16 mouse cellular contexts compared by ENCODE assay signal in genomic region chr1:132348401-132348800, GRCm38 (mm10). TPM values are rescaled to one million over a fixed set of nuclear protein-coding genes. Genes with fewer than 3 reads are reported as not detected.
A peak's percentile ranks its signal among the peaks of the same experiment; 100 is the strongest.
DNase-seq lines count a peak whose midpoint lies in the region; ATAC-seq lines count a peak whose summit lies in the region.
"Had no signal": no experiment of that assay in that cellular context is flagged by ENCODE, and none has a peak within 500 bp of the region (broad histone marks: within the 10 kb centered on the region; RNA-seq: fewer than 3 reads in every experiment).

No protein-coding gene starts in this region.

- no peak overlapping the region for H3K4me2 ChIP-seq in forebrain, embryonic 12.5 days
- H3K4me2 ChIP-seq in hindbrain, embryonic 11.5 days (replicated peaks; ENCODE audit: low read depth, low read length) = no peak overlapping the region
- H3K4me2 ChIP-seq: embryonic facial prominence, embryonic 12.5 days had no signal

- 90% methylated on average over 5 of the region's 5 CpGs for WGBS in forebrain, embryonic 10.5 days
- 84% methylated on average over 5 of the region's 5 CpGs for WGBS in forebrain, embryonic 12.5 days
- WGBS in hindbrain, embryonic 10.5 days = 89% methylated on average over 5 of the region's 5 CpGs
- WGBS in hindbrain, embryonic 11.5 days = 88% methylated on average over 5 of the region's 5 CpGs

- DNase-seq in forebrain, embryonic 10.5 days (ENCODE audit: extremely low spot score, low spot score) = no peak
- DNase-seq in hindbrain, embryonic 10.5 days (ENCODE audit: low spot score) = no peak
- DNase-seq in hindbrain, embryonic 11.5 days (ENCODE audit: low spot score) = no peak
- DNase-seq: adrenal gland, postnatal 10 days; adrenal gland, postnatal 25 days; cerebellum, adult 11 months; cerebellum, adult 8-10 months; cerebellum, adult 9-11 months; cerebellum, postnatal 14 days; cerebellum, postnatal 36 days; embryo, embryonic 11 days had no signal

- peak overlapping the region; percentile 51; the same call in 1 of the 2 replicates for H3K27ac ChIP-seq in forebrain, embryonic 10.5 days
- no peak overlapping the region for H3K27ac ChIP-seq in forebrain, embryonic 12.5 days
- peak overlapping the region; percentile 13; the same call in 1 of the 2 replicates for H3K27ac ChIP-seq in hindbrain, embryonic 10.5 days
- no peak overlapping the region for H3K27ac ChIP-seq in hindbrain, embryonic 11.5 days (ENCODE audit: low read depth, low read length)
- H3K27ac ChIP-seq: embryonic facial prominence, embryonic 12.5 days had no signal

- H3K27me3 ChIP-seq in forebrain, embryonic 10.5 days (ENCODE audit: poor library complexity, severe bottlenecking) = no peaks in the 10 kb centered on the region
- no peaks in the 10 kb centered on the region for H3K27me3 ChIP-seq in forebrain, embryonic 12.5 days
- H3K27me3 ChIP-seq in hindbrain, embryonic 10.5 days (ENCODE audit: insufficient read depth, poor library complexity, severe bottlenecking) = no peaks in the 10 kb centered on the region
- H3K27me3 ChIP-seq in hindbrain, embryonic 11.5 days (ENCODE audit: control insufficient read depth, insufficient read depth, low read length) = no peaks in the 10 kb centered on the region
- H3K27me3 ChIP-seq: embryonic facial prominence, embryonic 12.5 days had no signal

- ATAC-seq in forebrain, embryonic 12.5 days (ENCODE audit: low FRiP score) = no peak
- ATAC-seq in hindbrain, embryonic 11.5 days (ENCODE audit: low FRiP score) = no peak
- ATAC-seq: forebrain, embryonic 14.5 days; forebrain, embryonic 16.5 days had no signal

- peaks cover 6% of the 10 kb centered on the region; the same call in 1 of the 2 replicates for H3K9me3 ChIP-seq in forebrain, embryonic 10.5 days
- H3K9me3 ChIP-seq in forebrain, embryonic 12.5 days = 0 out of 2 replicates have a peak, but pooled peaks cover 4% of the 10 kb centered on the region
- peaks cover 5% of the 10 kb centered on the region for H3K9me3 ChIP-seq in hindbrain, embryonic 10.5 days
- no peaks in the 10 kb centered on the region for H3K9me3 ChIP-seq in hindbrain, embryonic 11.5 days (ENCODE audit: control insufficient read depth, low read length)
- H3K9me3 ChIP-seq: embryonic facial prominence, embryonic 12.5 days had no signal

- peaks cover 4% of the 10 kb centered on the region; the same call in 1 of the 2 replicates for H3K4me1 ChIP-seq in forebrain, embryonic 10.5 days
- no peaks in the 10 kb centered on the region for H3K4me1 ChIP-seq in forebrain, embryonic 12.5 days
- H3K4me1 ChIP-seq in hindbrain, embryonic 10.5 days (replicated peaks) = peaks cover 16% of the 10 kb centered on the region
- no peaks in the 10 kb centered on the region for H3K4me1 ChIP-seq in hindbrain, embryonic 11.5 days (replicated peaks; ENCODE audit: control insufficient read depth, insufficient read depth, low read length)
- H3K4me1 ChIP-seq: embryonic facial prominence, embryonic 12.5 days had no signal

- no peak overlapping the region for H3K9ac ChIP-seq in forebrain, embryonic 12.5 days
- no peak overlapping the region for H3K9ac ChIP-seq in hindbrain, embryonic 11.5 days (ENCODE audit: low read depth, low read length)
- H3K9ac ChIP-seq: embryonic facial prominence, embryonic 12.5 days had no signal

- H3K36me3 ChIP-seq in forebrain, embryonic 10.5 days (replicated peaks) = 0 out of 2 replicates have a peak, but pooled peaks cover 3% of the 10 kb centered on the region
- no peaks in the 10 kb centered on the region for H3K36me3 ChIP-seq in forebrain, embryonic 12.5 days (replicated peaks)
- no peaks in the 10 kb centered on the region for H3K36me3 ChIP-seq in hindbrain, embryonic 10.5 days
- H3K36me3 ChIP-seq in hindbrain, embryonic 11.5 days (ENCODE audit: control insufficient read depth, insufficient read depth, low read length) = no peaks in the 10 kb centered on the region
- H3K36me3 ChIP-seq: embryonic facial prominence, embryonic 12.5 days had no signal

- no peak overlapping the region for H3K4me3 ChIP-seq in forebrain, embryonic 10.5 days
- H3K4me3 ChIP-seq in forebrain, embryonic 12.5 days (replicated peaks) = no peak overlapping the region
- no peak overlapping the region for H3K4me3 ChIP-seq in hindbrain, embryonic 10.5 days
- no peak overlapping the region for H3K4me3 ChIP-seq in hindbrain, embryonic 11.5 days (ENCODE audit: low read depth, low read length)
- H3K4me3 ChIP-seq: embryonic facial prominence, embryonic 12.5 days; erythroblast, embryonic 14.5 days had no signal

RNA-seq across cellular contexts. Expression of gene Nuak2, which starts 32.5 kb away (rescaled TPM):
- 49.9 TPM in 2 replicates for polyA plus RNA-seq in forebrain, embryonic 10.5 days (2016; fragmentation: Nextera tagmentation; extraction: Ambion mirVana)
- polyA plus RNA-seq in forebrain, embryonic 12.5 days (2016; fragmentation: Nextera tagmentation; extraction: Ambion mirVana) = 49.9 and 54.0 TPM in 2 replicates
- polyA plus RNA-seq in hindbrain, embryonic 10.5 days (2016; fragmentation: Nextera tagmentation; extraction: Ambion mirVana) = 42.3 and 44.4 TPM in 2 replicates
- polyA plus RNA-seq in hindbrain, embryonic 11.5 days (2014; fragmentation: Nextera tagmentation; extraction: Ambion mirVana) = 33.1 and 39.3 TPM in 2 replicates
- polyA plus RNA-seq: erythroblast, embryonic 14.5 days had no signal

RNA-seq across cellular contexts. Expression of gene Tmcc2, which starts 42.7 kb away (rescaled TPM):
- 7.9 and 8.8 TPM in 2 replicates for polyA plus RNA-seq in forebrain, embryonic 10.5 days (2016; fragmentation: Nextera tagmentation; extraction: Ambion mirVana)
- polyA plus RNA-seq in forebrain, embryonic 12.5 days (2016; fragmentation: Nextera tagmentation; extraction: Ambion mirVana) = 24.0 and 26.9 TPM in 2 replicates
- 15.1 and 18.7 TPM in 2 replicates for polyA plus RNA-seq in hindbrain, embryonic 10.5 days (2016; fragmentation: Nextera tagmentation; extraction: Ambion mirVana)
- polyA plus RNA-seq in hindbrain, embryonic 11.5 days (2014; fragmentation: Nextera tagmentation; extraction: Ambion mirVana) = 12.0 and 14.1 TPM in 2 replicates

RNA-seq across cellular contexts. Expression of gene Klhdc8a, which starts 50.0 kb away (rescaled TPM):
- polyA plus RNA-seq in forebrain, embryonic 10.5 days (2016; fragmentation: Nextera tagmentation; extraction: Ambion mirVana) = 0.30 and 0.33 TPM in 2 replicates
- 1.7 TPM in 2 replicates for polyA plus RNA-seq in forebrain, embryonic 12.5 days (2016; fragmentation: Nextera tagmentation; extraction: Ambion mirVana)
- 1.0 and 3.5 TPM in 2 replicates for polyA plus RNA-seq in hindbrain, embryonic 10.5 days (2016; fragmentation: Nextera tagmentation; extraction: Ambion mirVana)
- polyA plus RNA-seq in hindbrain, embryonic 11.5 days (2014; fragmentation: Nextera tagmentation; extraction: Ambion mirVana) = 2.9 and 3.0 TPM in 2 replicates
- polyA plus RNA-seq: erythroblast, embryonic 14.5 days had no signal

Comparison
In these comparisons a context has a peak if more than half of its experiments do, and no peak if none do; other contexts are left out.
1. H3K27ac ChIP-seq: peak in forebrain, embryonic 10.5 days (single experiment) and hindbrain, embryonic 10.5 days (single experiment); none in forebrain, embryonic 12.5 days (single experiment) and hindbrain, embryonic 11.5 days (single experiment).